8 mouse cellular contexts compared by ENCODE assay signal in the genomic region with DNA sequence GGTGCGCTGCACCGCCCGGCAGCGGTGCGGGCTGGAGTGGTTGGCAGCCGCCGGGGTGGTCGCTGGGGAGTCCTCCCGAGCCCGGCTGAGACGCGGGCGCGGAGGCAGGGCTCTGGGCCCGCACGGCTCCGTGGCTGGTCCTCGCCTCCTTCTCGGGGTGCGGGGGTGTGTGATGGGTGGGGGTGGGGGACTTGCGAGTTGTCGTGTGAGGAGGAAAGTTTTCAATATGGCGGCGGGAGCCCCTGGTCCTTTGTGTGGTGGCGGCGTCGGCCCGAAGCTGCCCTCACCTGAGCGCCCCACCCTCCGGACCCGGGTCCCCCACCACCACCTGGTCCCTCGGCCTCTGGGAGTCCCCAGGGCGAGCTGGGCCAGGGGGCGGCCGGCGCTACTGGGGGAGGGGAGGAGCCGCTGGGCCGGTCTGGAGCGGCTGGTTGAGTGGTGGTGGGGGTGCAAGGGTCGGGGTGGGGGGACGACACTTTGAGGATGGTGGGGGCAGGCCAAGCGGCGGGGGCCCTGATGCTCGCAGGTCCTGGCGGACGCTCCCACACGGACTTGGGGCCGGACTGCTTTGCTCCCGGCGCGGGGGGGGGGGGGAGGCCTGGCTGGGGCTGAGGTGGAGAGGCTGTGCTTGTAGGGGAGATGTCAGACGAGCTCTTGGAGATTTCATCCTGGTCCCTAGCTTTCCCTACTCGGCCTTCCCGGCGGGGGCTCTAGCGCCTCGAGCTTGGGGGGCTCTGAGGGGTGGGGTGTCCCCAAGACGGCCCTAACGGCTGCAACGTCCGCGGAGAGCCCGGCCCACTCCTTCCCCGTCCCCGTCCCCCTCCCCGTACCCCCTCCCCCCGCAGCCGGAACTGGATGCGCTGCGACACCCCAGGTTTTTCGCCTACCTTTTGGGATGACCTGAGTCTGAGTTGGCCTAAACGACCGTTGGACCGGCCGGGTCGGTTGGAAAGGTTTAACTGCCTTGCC. TPM values are rescaled to one million over a fixed set of nuclear protein-coding genes. Genes with fewer than 3 reads are reported as not detected.
DNase-seq lines count a peak whose midpoint lies in the region; ATAC-seq and TF ChIP-seq lines count a peak whose summit lies in the region.

No protein-coding gene starts in this region.

- peak overlapping the region; percentile 95 for H3K9ac ChIP-seq in midbrain, embryonic 14.5 days (replicated peaks; ENCODE audit: low read length)

- no peaks in the 10 kb centered on the region for H3K27me3 ChIP-seq in cerebellum, adult 2 months (ENCODE audit: control insufficient read depth, insufficient read depth, low read length)
- H3K27me3 ChIP-seq in limb, embryonic 10.5 days (ENCODE audit: low read depth, poor library complexity, severe bottlenecking): no peaks in the 10 kb centered on the region
- no peaks in the 10 kb centered on the region for H3K27me3 ChIP-seq in midbrain, embryonic 14.5 days (ENCODE audit: control insufficient read depth, insufficient read depth, low read length)

- no peak for TF ChIP-seq POLR2A in cerebellum, adult 2 months (IDR thresholded peaks at IDR 0.05; ENCODE audit: borderline replicate concordance, insufficient read depth, low read length)

- peak; percentile 34 for DNase-seq in cerebellum, adult 11 months
- DNase-seq in cerebellum, adult 9-10 months: no peak
- peak; percentile 38 to 51 for DNase-seq in cerebellum, adult 2 months
- peak; percentile 48 for DNase-seq in gastrocnemius, adult 2 months
- peak; percentile 58 for DNase-seq in induced T-regulatory cell, adult 2 months (ENCODE audit: low read depth)
- peak; percentile 78 for DNase-seq in limb, embryonic 10.5 days (ENCODE audit: low spot score)
- peak; percentile 71 for DNase-seq in midbrain, embryonic 14.5 days
- peak; percentile 24 to 75 for DNase-seq in spleen, postnatal 4 days (ENCODE audit: low spot score in 2 of 2)

- H3K4me1 ChIP-seq in cerebellum, adult 2 months (ENCODE audit: control insufficient read depth, insufficient read depth, low read length): no peaks in the 10 kb centered on the region; the same call in 1 of the 2 replicates
- H3K4me1 ChIP-seq in limb, embryonic 10.5 days: peaks cover 29% of the 10 kb centered on the region
- H3K4me1 ChIP-seq in midbrain, embryonic 14.5 days (ENCODE audit: control insufficient read depth, insufficient read depth, low read length): peaks cover 32% of the 10 kb centered on the region

- H3K27ac ChIP-seq in cerebellum, adult 2 months (ENCODE audit: insufficient read depth, low read length): peak overlapping the region; percentile 67; the same call in 1 of the 2 replicates
- peak overlapping the region; percentile 96 for H3K27ac ChIP-seq in gastrocnemius, adult 2 months
- peak overlapping the region; percentile 99 for H3K27ac ChIP-seq in limb, embryonic 10.5 days
- peak overlapping the region; percentile 92 for H3K27ac ChIP-seq in midbrain, embryonic 14.5 days (replicated peaks; ENCODE audit: low read depth, low read length)

- intact Hi-C loops in gastrocnemius, adult 2 months (cut with DNase I): no loop called here

- H3K36me3 ChIP-seq in limb, embryonic 10.5 days: no peaks in the 10 kb centered on the region
- no peaks in the 10 kb centered on the region for H3K36me3 ChIP-seq in midbrain, embryonic 14.5 days (ENCODE audit: control insufficient read depth, insufficient read depth, low read length)

- no peak for TF ChIP-seq CTCF in cerebellum, adult 2 months (IDR thresholded peaks at IDR 0.05; ENCODE audit: borderline replicate concordance, insufficient read depth, low read depth, low read length)
- no peak for TF ChIP-seq CTCF in gastrocnemius, adult 2 months (IDR thresholded peaks at IDR 0.05)

- H3K4me2 ChIP-seq in midbrain, embryonic 14.5 days (ENCODE audit: low read length): peak overlapping the region; percentile 77

- peak overlapping the region; percentile 68 for H3K4me3 ChIP-seq in cerebellum, adult 2 months (replicated peaks; ENCODE audit: insufficient read depth, low read depth, low read length)
- H3K4me3 ChIP-seq in gastrocnemius, adult 2 months: peak overlapping the region; percentile 93
- peak overlapping the region; percentile 100 for H3K4me3 ChIP-seq in limb, embryonic 10.5 days
- H3K4me3 ChIP-seq in midbrain, embryonic 14.5 days (replicated peaks; ENCODE audit: low read depth, low read length): peak overlapping the region; percentile 95

- WGBS in cerebellum, adult 2 months: under 1% methylated on average over 75 of the region's 76 CpGs
- 1% methylated on average over 70 of the region's 76 CpGs for WGBS in limb, embryonic 10.5 days
- under 1% methylated on average over 67 of the region's 76 CpGs for WGBS in midbrain, embryonic 14.5 days

- no peaks in the 10 kb centered on the region for H3K9me3 ChIP-seq in limb, embryonic 10.5 days (replicated peaks)
- no peaks in the 10 kb centered on the region for H3K9me3 ChIP-seq in midbrain, embryonic 14.5 days (ENCODE audit: control insufficient read depth, low read length)

- ATAC-seq in midbrain, embryonic 14.5 days (ENCODE audit: low FRiP score, low TSS enrichment): peak; percentile 21; the same call in 1 of the 2 replicates

RNA-seq across cellular contexts. Expression of a gene that starts 1.1 kb away (rescaled TPM):
- polyA plus RNA-seq in cerebellum, adult 2 months (2012; rRNA removed): 20.5 and 22.9 TPM in 2 replicates
- total RNA-seq in gastrocnemius, adult 2 months (2021): 1 to 10 TPM; 9.7 to 9.8 TPM
- polyA plus RNA-seq in limb, embryonic 10.5 days (2016; fragmentation: Nextera tagmentation; extraction: Ambion mirVana): 67.1 and 81.9 TPM in 2 replicates
- polyA plus RNA-seq in midbrain, embryonic 14.5 days (2014; fragmentation: Nextera tagmentation; extraction: Ambion mirVana): 79.7 and 111 TPM in 2 replicates

RNA-seq across cellular contexts. Expression of a gene that starts 11.6 kb away (rescaled TPM):
- polyA plus RNA-seq in cerebellum, adult 2 months (2012; rRNA removed): 0.13 TPM in 1 of 2 replicates, not detected in the other
- not detected for total RNA-seq in gastrocnemius, adult 2 months (2021)
- not detected in 2 replicates for polyA plus RNA-seq in limb, embryonic 10.5 days (2016; fragmentation: Nextera tagmentation; extraction: Ambion mirVana)
- polyA plus RNA-seq in midbrain, embryonic 14.5 days (2014; fragmentation: Nextera tagmentation; extraction: Ambion mirVana): not detected in 2 replicates
